Mouse (Mus musculus) heart, embryonic 10.5 days (tissue): Measurements from ENCODE around the gene Ifitm6. TPM values are rescaled to one million over a fixed set of nuclear protein-coding genes. Genes with fewer than 3 reads are reported as not detected.
"Not testable (repeated sequence)": the region's sequence is repeated elsewhere in the genome, so short reads cannot be mapped to it uniquely, and the experiment has no call there.

Experiments used
- DNase-seq: peaks from one replicate; pipeline ENCODE4 v3.0.0-alpha.2; 2017; ENCODE audit warnings: low spot score
- H3K27ac ChIP-seq: fragments of 300-500 bp; sonication (generic); 2 replicates; pipeline ENCODE4 v1.5.1; 2016; ENCODE audit warnings: mild to moderate bottlenecking
- H3K27me3 ChIP-seq: fragments of 300-500 bp; sonication (generic); 2 replicates; pipeline ENCODE4 v1.6.1; 2016; ENCODE audit warnings: mild to moderate bottlenecking; ENCODE audit not compliant: poor library complexity, insufficient read depth, severe bottlenecking
- H3K36me3 ChIP-seq: fragments of 300-500 bp; sonication (generic); 2 replicates; pipeline ENCODE4 v1.6.1; 2016; ENCODE audit warnings: mild to moderate bottlenecking, moderate library complexity
- H3K4me1 ChIP-seq: fragments of 300-500 bp; sonication (generic); 2 replicates; pipeline ENCODE4 v1.6.1; 2016; ENCODE audit warnings: mild to moderate bottlenecking
- H3K4me3 ChIP-seq: fragments of 300-500 bp; sonication (generic); 2 replicates; pipeline ENCODE4 v1.5.1; 2016; ENCODE audit warnings: mild to moderate bottlenecking, moderate library complexity
- H3K9me3 ChIP-seq: fragments of 300-500 bp; sonication (generic); 2 replicates; pipeline ENCODE4 v1.6.1; 2016; ENCODE audit warnings: mild to moderate bottlenecking, moderate library complexity
- WGBS: fragments of 180-500 bp; shearing (Covaris S2); methylation state at CpG from one replicate; pipeline ENCODE4 v1.1.7; 2016; 5-methylcytosine and 5-hydroxymethylcytosine counted together
- polyA plus RNA-seq: library from polyadenylated mRNA; unstranded; fragments of >200 nt; fragmentation: Nextera tagmentation; extraction: Ambion mirVana; gene quantifications from 2 replicates; pipeline ENCODE4 v1.2.1, GENCODE M21; 2016

Gene Ifitm6
- polyA plus RNA-seq, result not detected in 2 replicates

DNA sequence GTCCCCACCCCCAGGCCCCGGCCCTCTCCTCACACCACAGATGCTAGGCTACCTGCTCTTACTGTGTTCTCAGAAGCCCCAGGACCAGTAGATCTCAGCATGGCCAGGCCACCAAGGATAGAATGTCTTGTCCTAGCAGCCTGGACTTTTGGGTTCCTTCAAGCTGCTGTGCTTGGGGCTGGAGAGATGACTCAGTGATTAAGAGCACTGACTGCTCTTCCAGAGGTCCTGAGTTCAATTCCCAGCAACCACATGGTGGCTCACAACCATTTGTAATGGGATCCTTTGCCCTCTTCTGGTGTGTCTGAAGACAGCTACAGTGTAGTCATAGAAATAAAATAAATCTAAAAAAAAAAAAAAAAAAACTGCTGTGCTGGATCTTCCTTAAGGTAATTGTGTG is at the start of gene Ifitm6:
TSS of gene Ifitm6 (minus strand) at position 101 of the 400 bp plus-strand sequence.
- DNase-seq, H3K9me3 ChIP-seq: not testable (repeated sequence)
- 84% methylated on average over 1 of the region's 1 CpGs for WGBS

GRCm38 (mm10) chr7:141064576-141064975 is 46.9 kb upstream of the Ifitm6 start:
- Histone ChIP-seq H3K27me3 (peaks cover 97% of the 10 kb centered on the region), H3K27ac (no peak overlapping the region), H3K4me3 (no peak overlapping the region), H3K4me1 (peaks cover 16% of the 10 kb centered on the region), H3K36me3 (no peaks in the 10 kb centered on the region; the same call in 1 of the 2 replicates), H3K9me3 (no peaks in the 10 kb centered on the region)
- no peak for DNase-seq
- 86% methylated on average over 7 of the region's 7 CpGs for WGBS

More for the DNA sequence above, at the start of gene Ifitm6:
- H3K36me3 ChIP-seq, H3K4me1 ChIP-seq, H3K27me3 ChIP-seq, H3K4me3 ChIP-seq, H3K27ac ChIP-seq: not testable (repeated sequence)

DNA sequence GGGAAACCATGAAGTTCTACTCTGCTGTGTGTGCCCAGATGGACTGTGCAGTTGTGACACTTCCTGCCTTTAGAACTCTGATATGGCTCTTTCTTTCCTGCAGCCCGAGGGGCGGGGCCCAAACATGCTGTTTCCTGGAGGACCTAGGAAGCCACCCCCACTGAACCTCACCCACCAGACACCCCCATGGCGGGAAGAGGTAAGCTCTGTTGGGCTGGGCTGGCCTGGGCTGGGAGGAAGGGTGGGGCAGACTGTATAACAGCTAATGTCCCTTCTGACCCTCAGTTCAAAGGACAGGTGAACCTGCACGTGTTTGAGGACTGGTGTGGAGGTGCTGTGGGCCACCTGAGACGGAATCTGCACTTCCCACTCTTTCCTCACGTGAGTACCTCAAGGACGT is 46.5 kb upstream of the Ifitm6 start:
- H3K9me3 ChIP-seq, result no peaks in the 10 kb centered on the region
- H3K4me3 ChIP-seq, result no peak overlapping the region
- DNase-seq, result no peak
- no peaks in the 10 kb centered on the region; the same call in 1 of the 2 replicates for H3K36me3 ChIP-seq
- H3K27ac ChIP-seq, result no peak overlapping the region
- H3K4me1 ChIP-seq, result peaks cover 16% of the 10 kb centered on the region
- 78% methylated on average over 7 of the region's 7 CpGs for WGBS
- H3K27me3 ChIP-seq, result peaks cover 99% of the 10 kb centered on the region

DNA sequence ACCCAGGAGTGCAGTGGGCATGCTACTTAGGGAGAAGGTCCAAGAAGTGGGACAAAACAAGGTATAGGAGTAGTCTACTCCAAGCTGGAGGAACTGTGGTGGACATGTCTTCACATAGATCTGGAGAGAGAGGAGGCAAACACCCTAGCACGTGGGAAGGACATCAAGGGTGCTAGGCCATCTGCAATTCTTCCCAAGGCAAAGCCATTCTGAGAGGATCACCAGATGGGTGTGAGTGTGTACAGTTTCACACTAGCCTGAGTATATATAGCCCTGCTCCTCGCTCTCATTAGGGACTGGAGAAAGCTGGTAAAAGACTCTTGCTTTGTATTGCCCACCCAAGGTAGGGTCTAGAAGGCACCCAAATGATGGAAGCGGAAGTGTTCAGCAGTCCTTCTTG is 45.6 kb upstream of the Ifitm6 start:
- Histone ChIP-seq H3K36me3 (no peaks in the 10 kb centered on the region; the same call in 1 of the 2 replicates), H3K27ac (no peak overlapping the region), H3K27me3 (peaks cover 99% of the 10 kb centered on the region), H3K4me3 (no peak overlapping the region), H3K9me3 (no peaks in the 10 kb centered on the region), H3K4me1 (peaks cover 16% of the 10 kb centered on the region)
- no peak for DNase-seq
- 85% methylated on average over 3 of the region's 3 CpGs for WGBS

DNA sequence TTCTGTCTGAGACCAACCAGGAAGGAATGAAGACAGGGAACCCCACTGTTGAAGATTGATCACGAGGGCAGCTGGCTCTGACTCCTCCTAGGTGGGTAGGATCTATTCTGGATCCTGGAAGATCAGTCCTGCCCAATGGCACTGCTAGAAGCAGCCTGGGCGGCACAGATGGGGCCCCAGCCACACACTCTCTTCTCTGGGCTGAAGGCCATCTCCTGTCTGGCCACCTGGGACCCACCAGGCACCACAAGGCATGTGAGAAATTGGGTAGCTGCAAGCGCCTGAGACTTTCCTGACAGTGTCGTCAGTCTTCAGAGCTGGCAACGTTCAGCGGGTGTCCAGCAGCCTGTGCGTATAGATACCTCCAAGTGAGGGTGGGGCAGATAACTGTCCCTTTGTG is 44.8 kb upstream of the Ifitm6 start:
- DNase-seq, result no peak
- WGBS, result 69% methylated on average over 7 of the region's 7 CpGs
- H3K4me1 ChIP-seq, result peaks cover 16% of the 10 kb centered on the region
- H3K27me3 ChIP-seq, result peaks cover 94% of the 10 kb centered on the region
- no peak overlapping the region for H3K27ac ChIP-seq
- H3K4me3 ChIP-seq, result no peak overlapping the region
- H3K9me3 ChIP-seq, result no peaks in the 10 kb centered on the region
- no peaks in the 10 kb centered on the region; the same call in 1 of the 2 replicates for H3K36me3 ChIP-seq

DNA sequence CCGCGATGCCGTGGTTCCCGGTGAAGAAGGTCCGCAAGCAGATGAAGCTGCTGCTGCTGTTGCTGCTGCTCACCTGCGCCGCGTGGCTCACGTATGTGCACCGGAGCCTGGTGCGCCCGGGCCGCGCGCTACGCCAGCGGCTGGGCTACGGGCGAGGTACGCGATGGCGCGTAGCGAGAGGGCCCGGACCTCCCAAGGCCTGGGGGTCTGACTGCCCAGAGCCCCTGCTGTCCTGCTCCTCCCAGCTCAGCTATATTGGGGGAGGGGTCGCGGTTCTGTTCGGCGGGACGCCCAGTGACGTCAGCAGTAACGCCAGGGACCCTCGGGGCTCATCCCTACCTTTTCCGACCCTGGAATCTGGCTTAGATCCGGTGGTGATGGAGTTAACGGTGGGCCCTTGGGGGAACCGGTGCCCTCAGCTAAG is 43.6 kb upstream of the Ifitm6 start:
- no peaks in the 10 kb centered on the region for H3K9me3 ChIP-seq
- DNase-seq, result no peak
- H3K4me3 ChIP-seq, result peak overlapping the region; percentile 72
- peaks cover 16% of the 10 kb centered on the region for H3K4me1 ChIP-seq
- peak overlapping the region; percentile 85 for H3K27ac ChIP-seq
- H3K36me3 ChIP-seq, result no peaks in the 10 kb centered on the region
- WGBS, result under 1% methylated on average over 37 of the region's 37 CpGs
- peaks cover 86% of the 10 kb centered on the region for H3K27me3 ChIP-seq

GRCm38 (mm10) chr7:141060426-141061242 is 42.9 kb upstream of the Ifitm6 start, which contains the start of gene B4galnt4:
Gene B4galnt4 (plus strand): TSS chr7:141061104.
- Histone ChIP-seq H3K36me3 (no peaks in the 10 kb centered on the region), H3K4me3 (peak within 1 kb of the TSS; percentile 72), H3K27me3 (peaks cover 79% of the 10 kb centered on the region), H3K9me3 (no peaks in the 10 kb centered on the region), H3K27ac (peak within 1 kb of the TSS; percentile 85), H3K4me1 (peaks cover 16% of the 10 kb centered on the region)
- DNase-seq, result no peak
- WGBS, result 1% methylated on average over 71 of the region's 72 CpGs

DNA sequence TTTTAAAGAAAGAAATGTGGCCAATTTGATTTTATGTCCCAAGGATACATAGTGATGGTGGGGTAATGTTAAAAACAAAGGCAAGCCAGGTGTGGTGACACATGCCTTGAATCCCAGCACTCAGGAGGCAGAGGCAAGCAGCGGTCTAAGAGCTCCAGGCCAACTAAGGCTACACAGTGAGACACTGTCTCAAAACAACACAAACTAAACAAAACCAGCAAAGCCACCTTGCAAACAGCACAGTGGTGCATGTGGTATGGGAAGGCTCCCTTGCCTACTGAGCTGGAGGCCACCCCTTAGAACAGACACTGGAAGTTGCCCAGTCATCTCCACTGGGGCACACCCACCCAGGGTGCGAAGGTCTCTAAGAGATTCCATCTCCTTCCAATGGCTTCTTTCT is 42.2 kb upstream of the Ifitm6 start:
- 66% methylated on average over 2 of the region's 2 CpGs for WGBS
- Histone ChIP-seq H3K27me3 (peaks cover 72% of the 10 kb centered on the region), H3K4me3 (peak overlapping the region; percentile 72), H3K27ac (0 out of 2 replicates have a peak overlapping the region, but pooled peaks have one; percentile 85), H3K4me1 (peaks cover 16% of the 10 kb centered on the region), H3K36me3 (no peaks in the 10 kb centered on the region), H3K9me3 (no peaks in the 10 kb centered on the region)
- no peak for DNase-seq

DNA sequence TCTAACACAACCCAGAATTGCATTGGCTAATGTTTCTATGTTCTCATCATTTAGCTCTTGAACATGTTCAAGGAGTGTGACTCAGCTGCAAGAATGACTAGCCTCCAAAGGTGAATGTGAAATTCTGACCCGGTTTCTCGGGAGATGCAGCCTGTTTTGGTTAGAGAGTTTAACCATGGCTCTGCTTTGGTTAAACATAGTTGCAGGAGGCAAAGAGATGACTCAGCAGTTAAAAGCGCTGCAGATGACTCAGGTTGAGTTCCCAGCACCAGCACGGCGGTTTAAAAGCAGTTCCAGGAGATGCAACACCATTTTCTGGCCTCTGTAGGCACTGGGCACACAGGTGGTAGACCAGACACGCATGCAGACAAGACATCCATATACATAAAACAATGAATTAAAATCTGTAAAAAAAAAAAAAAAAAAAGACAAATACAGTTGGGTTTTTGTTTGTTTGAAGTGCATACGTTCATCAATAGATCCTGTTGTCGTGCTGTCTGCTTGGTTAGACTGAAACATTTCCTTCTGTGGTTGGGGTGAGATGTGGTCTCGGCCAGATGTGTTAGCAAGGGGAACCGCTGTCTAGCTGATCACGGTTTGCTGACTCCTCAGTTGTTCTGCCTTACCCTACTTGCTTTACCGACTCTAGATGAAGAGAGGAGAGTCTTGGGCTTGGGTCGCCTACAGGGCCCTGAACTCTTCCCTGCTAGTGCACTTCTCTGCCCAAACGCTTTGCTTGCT is 41.0 kb upstream of the Ifitm6 start:
- no peaks in the 10 kb centered on the region for H3K36me3 ChIP-seq
- H3K27me3 ChIP-seq, result peaks cover 61% of the 10 kb centered on the region
- H3K27ac ChIP-seq, result no peak overlapping the region
- no peaks in the 10 kb centered on the region for H3K9me3 ChIP-seq
- H3K4me3 ChIP-seq, result no peak overlapping the region
- WGBS, result 84% methylated on average over 14 of the region's 14 CpGs
- no peak for DNase-seq
- H3K4me1 ChIP-seq, result peaks cover 16% of the 10 kb centered on the region

DNA sequence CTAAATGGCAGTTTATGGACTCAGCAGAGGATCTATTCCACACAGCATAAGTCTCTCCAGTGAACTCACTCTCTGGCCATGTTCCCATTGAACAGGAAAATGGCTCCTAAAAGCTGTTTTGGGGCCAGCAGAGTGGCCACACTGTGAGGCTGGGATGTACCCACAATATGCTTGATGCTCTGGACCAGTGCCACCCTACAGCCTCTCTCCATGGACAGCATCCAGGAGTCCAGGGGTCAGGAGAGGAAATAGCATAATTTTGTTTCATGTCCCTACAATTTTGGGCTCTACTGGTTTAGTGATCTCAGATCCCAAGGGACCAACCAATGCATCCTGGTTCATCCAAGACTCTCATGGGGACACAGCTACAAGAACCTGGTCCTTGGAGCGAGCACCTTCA is 39.8 kb upstream of the Ifitm6 start:
- H3K27ac ChIP-seq, result no peak overlapping the region
- DNase-seq, result no peak

GRCm38 (mm10) chr7:141056976-141057375 is 39.3 kb upstream of the Ifitm6 start:
- Histone ChIP-seq H3K4me1 (peaks cover 16% of the 10 kb centered on the region), H3K27me3 (peaks cover 48% of the 10 kb centered on the region), H3K4me3 (no peak overlapping the region), H3K27ac (no peak overlapping the region), H3K9me3 (no peaks in the 10 kb centered on the region), H3K36me3 (no peaks in the 10 kb centered on the region)
- WGBS, result 78% methylated on average over 6 of the region's 6 CpGs
- DNase-seq, result no peak

More for the DNA sequence above, 39.8 kb upstream of the Ifitm6 start:
- no peaks in the 10 kb centered on the region for H3K36me3 ChIP-seq
- H3K9me3 ChIP-seq, result no peaks in the 10 kb centered on the region
- peaks cover 16% of the 10 kb centered on the region for H3K4me1 ChIP-seq
- 88% methylated on average over 1 of the region's 1 CpGs for WGBS
- no peak overlapping the region for H3K4me3 ChIP-seq
- H3K27me3 ChIP-seq, result peaks cover 49% of the 10 kb centered on the region

- Histone ChIP-seq H3K27me3 (peaks cover 38% of the 10 kb centered on the region), H3K9me3 (no peaks in the 10 kb centered on the region), H3K4me3 (no peak overlapping the region), H3K4me1 (peaks cover 6% of the 10 kb centered on the region), H3K36me3 (no peaks in the 10 kb centered on the region), H3K27ac (no peak overlapping the region)
- DNase-seq, result no peak
- 66% methylated on average over 4 of the region's 4 CpGs for WGBS
Observed at GRCm38 (mm10) chr7:141055785-141056184, 38.1 kb upstream of the Ifitm6 start.

GRCm38 (mm10) chr7:141052421-141052820 is 34.7 kb upstream of the Ifitm6 start:
- no peak overlapping the region for H3K4me3 ChIP-seq
- H3K27ac ChIP-seq, result no peak overlapping the region
- DNase-seq, result no peak
- no peaks in the 10 kb centered on the region for H3K9me3 ChIP-seq
- peaks cover 12% of the 10 kb centered on the region for H3K4me1 ChIP-seq
- WGBS, result 80% methylated on average over 2 of the region's 2 CpGs
- peaks cover 10% of the 10 kb centered on the region; the same call in 1 of the 2 replicates for H3K27me3 ChIP-seq
- H3K36me3 ChIP-seq, result no peaks in the 10 kb centered on the region
